Mouse (Mus musculus): ENCODE measurements around the gene Cabp2.
"Not testable (repeated sequence)": the region's sequence is repeated elsewhere in the genome, so short reads cannot be mapped to it uniquely, and the experiment has no call there.

The Cabp2 gene

DNA sequence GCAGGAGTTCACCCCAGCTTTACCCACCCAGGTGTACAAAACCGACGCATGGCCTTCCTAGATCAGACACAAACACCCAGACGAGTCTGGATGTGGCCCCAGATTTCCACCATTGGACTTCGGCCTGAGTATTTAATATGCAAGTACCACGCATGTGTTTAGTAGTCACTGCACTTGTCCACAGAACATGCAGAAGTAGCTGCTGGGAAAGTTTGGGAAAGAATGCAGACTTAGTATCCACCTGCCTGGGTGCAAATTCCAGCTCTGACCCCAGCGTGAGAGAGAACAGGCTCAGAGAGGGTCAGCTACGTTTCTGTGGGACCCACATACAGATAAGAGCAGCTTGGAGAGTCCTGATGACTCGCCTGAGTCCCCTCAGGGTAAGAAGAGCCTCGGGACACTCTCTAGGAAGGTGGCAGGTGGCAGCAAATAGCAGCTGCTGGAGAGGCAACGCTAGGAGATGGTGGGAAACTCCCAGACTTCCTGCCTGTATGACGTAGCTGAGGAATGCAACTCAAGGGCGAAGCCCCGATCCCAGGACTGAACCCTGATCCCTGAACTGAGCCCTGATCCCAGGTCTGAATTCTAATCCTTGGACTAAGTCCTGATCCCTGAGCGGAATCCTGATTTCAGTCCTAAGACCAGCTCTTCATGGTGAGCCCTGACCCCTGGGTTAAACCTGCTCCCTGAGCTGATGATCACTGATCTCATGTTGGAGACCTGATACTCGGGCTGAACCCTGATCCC lies 25.3 kb upstream of the Cabp2 start:
- DNase-seq (ENCODE audit: extremely low read depth, low read depth): no peak

DNA sequence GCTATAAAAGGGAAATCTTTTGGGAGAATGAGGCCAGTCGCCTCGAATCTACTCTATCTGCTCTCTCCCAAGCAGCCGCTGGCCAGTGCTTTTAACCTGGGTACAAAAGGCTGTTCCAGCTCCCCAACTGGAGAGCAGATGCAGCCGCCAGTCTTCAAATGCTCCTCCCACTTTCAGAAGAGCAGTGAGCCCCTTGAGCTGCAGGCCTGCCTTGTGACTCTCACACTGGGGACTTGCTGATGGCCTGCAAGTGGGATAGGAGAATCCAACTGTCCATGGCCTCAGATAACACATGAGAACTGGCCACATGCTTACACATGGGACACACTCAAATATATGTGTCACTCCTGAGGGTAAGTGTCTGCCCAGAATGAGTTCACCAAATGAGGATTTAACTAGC lies 24.7 kb upstream of the Cabp2 start:
- DNase-seq (ENCODE audit: extremely low read depth, low read depth): no peak

DNA sequence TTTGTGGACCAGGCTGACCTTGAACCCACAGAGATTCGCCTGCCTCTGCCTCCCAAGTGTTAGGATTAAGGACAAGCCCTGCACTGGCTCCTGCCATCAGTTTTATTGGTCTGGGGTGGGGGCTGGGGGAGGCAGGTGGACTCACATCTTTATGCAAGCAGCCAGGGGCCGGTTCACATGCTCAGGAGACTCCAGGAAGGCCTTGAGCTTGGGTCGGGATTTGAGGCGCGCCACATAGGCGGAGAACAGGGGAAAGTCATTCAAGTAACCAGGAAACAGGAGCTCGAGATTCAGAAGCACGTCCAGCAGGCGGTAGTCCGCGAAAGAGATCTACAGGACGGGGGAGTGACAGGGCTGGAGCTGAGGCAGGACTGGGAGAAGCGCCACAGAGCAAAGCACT lies 24.0 kb upstream of the Cabp2 start:
- no peak for DNase-seq (ENCODE audit: extremely low read depth, low read depth)

DNA sequence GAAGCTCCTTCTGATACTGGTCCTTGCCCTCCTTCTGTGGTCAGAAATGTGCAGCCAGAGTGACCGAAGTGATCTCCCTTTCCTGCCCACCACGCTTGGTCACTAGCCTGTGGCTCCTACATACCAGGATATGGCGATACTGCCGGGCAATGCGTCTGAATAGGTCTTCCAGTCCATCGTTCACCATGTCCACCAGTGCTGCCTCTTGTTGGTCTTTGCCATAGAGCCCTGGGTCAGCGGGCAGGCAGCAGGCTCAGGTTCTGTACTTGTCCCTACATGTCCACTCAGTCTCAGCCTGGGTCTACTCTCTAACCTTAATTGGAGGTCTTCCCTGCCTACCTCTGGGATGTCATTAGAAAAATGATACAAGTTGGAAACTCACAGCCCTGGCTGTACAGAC lies 23.4 kb upstream of the Cabp2 start:
- no peak for DNase-seq (ENCODE audit: extremely low read depth, low read depth)

DNA sequence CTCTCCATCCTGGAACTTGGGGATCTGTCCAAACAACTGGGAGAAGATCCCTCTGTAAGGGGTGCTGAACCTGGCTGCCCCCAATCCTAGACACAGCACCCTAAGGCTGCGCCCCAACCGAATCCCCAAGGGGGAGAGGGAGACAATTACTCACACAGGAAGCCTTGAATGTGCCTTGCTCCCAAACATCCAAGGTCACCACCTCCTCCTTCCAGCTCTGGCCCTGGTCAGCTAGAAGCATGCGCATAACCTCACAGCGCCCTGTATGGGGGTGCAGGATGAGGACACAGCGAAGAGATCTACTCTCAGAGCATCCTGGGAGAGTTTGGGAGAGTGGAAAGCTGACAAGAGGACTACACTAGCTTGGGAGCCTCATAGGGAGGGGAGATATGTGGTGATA lies 22.8 kb upstream of the Cabp2 start:
- DNase-seq (ENCODE audit: extremely low read depth, low read depth): no peak

DNA sequence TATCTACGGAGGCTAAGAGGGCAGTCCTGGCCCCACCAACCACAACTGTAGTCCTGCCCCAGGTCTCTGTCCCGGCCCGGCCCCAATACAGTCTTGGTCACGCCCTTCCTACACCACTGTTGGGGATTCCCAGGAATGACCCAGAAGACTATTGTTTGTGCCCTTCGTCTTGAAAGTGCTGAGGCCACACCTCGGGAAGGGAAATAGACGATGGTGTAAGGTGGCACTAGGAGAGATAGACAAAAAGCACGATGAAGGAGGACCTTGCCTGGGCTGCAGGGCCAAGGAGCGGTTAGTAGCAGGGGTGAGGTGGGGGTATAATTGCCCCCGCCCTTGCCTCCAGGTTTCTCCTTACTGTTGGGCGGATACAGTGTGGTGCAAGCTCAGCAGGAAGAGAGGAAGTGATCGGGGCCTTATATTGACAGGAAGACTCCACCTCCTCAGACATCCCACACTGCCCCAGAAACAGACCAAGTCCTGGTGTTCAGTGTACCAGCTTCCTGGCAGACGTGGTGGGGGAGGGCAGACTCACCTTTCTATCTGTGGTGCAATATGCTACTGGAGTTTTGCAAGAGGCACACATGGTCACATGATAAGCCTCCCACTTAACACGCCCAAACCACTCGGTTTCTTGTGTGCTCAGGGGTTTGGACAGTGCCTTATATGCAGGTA lies 22.2 kb upstream of the Cabp2 start, which contains the start of gene Gstp3:
TSS of gene Gstp3 (minus strand) at position 501 of the 672 bp plus-strand sequence.
- DNase-seq (ENCODE audit: extremely low read depth, low read depth): no peak

DNA sequence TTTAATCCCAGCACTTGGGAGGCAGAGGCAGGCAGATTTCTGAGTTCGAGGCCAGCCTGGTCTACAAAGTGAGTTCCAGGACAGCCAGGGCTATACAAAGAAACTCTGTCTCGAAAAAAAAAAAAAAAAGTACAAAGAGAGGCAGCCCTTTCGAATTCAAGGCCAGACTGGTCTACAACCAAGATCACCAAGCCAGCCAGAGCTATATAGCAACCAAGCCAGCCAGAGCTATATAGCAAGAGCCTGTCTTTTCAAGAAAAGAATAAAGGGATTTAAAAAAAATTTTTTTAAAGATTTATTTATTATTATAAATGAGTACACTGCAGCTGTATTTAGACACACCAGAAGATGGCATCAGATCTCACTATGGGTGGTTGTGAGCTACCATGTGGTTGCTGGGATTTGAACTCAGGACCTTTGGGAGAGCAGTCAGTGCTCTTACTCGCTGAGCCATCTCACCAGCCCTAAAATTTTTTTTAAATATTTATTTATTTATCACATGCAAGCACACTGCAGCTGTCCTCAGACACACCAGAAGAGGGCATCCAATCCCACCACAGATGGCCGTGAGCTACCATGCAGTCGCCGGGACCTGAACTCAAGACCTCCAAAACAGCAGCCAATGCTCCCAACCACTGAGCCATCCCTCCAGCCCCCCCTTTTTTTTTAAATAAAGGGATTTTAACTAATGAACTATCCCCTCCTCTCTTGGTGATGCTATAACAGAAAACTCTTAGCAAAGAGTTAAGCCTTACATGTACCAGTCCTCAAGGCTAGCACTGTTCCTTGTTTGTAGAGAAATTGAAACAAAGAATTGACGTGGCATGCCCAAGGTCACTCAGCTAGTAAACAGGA lies 21.1 kb upstream of the Cabp2 start:
- not testable (repeated sequence) for DNase-seq (ENCODE audit: extremely low read depth, low read depth)

DNA sequence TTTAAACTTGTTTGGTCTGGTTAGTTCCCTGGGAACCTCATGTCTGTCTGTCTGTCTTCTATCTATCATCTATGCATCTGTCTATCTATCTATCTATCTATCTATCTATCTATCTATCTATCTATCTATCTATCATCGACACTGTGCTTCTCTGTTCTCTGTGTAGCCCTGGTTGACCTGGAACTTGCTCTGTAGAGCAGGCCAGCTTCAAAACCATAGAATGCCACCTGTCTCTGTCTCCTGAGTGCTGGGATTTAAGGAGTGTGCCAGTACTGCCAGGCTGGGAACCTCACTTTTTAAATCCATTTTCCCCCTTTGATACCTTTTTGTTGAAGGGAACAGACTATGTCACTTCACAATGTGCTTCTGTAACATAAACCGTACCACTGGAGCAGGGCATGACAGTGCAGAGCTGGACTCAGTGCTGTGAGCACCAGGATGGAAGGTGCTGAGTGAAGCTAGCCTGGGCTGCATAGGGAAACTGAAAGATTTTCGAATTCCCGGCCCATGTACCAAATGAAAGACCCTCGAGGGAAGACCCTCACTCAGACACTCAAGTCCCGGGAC lies 20.4 kb upstream of the Cabp2 start:
- DNase-seq (ENCODE audit: extremely low read depth, low read depth): no peak

DNA sequence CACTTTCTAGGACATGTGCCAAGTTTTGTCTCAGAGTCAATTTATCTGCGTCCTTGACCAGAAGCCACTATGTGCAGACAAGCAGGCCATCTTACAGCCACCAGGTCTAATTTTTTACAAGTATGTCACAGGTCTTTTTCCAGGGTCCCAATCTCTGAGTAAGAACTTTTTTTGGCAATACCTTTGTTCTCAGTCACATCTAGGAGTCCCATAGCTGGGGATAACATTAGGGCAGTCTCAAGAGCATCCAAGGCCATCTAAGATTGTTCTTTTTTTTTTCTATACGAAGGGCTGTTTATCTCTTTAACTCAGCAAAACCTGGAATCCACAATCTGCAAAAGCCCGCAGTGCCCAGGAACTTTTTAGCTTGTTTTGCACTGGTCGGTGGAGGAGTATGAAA lies 18.0 kb upstream of the Cabp2 start:
- DNase-seq (ENCODE audit: extremely low read depth, low read depth): not testable (repeated sequence)

DNA sequence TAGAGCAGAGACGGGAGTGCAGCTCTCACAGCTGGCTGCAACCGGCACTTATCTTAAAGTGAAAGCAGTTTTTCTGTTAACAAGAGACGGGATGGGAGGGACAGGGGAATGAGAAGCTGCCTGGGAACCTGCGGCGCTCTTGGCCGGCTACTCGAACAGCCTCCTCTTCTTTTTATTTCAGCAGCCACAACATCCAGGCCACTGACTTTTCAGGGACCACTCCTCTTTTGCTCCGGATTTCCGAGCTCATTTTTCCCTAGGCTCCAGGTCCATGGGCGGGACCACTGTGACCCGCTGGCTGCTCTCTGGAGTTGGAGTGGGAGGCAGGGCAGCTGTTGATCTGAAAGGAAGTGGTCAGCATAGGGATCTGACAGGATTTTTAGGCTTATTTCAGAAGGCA lies 16.9 kb upstream of the Cabp2 start:
- DNase-seq (ENCODE audit: extremely low read depth, low read depth): not testable (repeated sequence)

DNA sequence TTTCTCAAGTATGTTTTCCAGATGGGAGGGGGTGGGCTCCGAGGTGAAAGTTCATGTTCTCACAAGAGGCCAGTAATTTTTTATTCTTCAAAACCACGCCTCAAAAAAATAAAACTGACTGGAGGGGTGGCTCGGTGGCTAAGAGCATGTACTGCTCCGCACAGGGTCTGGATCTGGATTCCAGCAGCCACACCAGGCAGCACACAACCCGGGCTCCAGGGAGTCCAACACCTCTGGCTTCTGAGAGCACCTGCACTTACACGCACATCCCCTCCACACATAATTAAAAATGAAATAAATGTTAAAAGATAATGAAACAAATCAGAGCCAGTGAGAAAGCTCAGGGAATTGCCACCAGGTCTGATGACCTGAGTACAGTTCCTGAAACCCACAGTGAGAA lies 15.1 kb upstream of the Cabp2 start:
- no peak for DNase-seq (ENCODE audit: extremely low read depth, low read depth)

DNA sequence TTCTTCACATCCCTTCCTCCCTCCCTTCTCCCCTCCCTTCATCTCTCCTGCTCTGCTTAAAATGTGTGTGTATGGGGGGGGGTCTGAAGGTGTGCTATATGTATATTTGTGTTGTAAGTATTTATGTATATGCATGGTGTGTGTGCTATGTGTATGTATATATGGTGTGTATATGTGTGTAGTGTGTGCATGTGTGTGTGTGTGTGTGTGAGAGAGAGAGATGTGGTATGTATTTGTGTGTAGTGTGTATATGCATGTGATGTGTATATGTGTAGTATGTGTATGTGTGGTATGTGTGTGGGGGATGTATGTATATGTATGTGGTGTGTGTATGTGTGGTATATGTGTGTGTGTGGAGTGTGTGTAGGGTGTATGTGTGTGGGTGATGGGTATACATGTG lies 14.5 kb upstream of the Cabp2 start:
- DNase-seq (ENCODE audit: extremely low read depth, low read depth): no peak

DNA sequence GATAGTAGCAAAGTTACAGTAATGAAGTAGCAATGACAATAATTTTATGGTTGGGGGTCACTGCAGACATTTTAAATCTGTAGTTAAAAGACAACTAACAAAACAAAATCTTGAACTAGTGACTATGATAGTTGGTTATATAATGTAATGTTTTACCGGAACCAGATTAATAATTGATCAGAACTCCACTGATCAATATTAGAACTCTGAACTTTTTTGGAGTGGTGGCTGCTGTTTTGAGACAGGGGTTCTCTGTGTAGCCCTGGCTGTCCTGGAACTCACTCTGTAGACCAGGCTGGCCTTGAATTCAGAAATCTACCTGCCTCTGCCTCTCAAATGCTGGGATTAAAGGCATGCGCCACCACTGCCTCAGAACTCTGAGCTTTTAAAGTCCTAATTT lies 13.1 kb upstream of the Cabp2 start:
- not testable (repeated sequence) for DNase-seq (ENCODE audit: extremely low read depth, low read depth)

DNA sequence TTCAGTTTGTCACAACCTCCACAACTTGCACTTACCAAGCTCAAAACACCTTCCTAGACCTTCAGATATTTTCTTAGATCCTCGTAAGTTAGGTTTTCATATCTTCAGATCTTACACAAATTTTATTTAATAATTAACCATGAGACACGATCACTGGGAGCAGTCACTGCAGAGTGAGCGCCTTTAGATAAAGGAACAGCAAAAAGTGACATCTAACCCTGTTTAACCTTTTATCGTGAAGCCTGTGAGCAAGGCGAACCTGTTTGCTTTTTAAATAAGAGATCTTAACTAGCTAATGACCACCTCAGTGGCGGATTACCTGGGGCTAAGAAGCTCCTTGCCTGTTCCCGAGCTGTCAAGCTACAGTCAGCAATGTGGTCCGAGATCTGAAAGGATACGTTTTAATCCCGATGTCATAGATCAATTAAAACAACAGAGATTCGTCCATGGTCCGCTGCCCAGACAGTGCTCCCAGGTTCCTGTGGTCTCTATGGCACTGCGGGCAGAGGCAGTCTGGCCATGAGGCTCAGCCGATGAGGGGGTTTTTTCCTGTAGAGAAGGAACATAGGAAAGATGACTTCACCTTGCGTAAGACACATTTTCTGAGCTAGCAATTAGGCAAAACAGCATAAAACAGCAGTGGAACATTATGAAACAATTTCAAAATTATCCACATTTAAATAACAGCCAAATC lies 12.5 kb upstream of the Cabp2 start:
- no peak for DNase-seq (ENCODE audit: extremely low read depth, low read depth)

DNA sequence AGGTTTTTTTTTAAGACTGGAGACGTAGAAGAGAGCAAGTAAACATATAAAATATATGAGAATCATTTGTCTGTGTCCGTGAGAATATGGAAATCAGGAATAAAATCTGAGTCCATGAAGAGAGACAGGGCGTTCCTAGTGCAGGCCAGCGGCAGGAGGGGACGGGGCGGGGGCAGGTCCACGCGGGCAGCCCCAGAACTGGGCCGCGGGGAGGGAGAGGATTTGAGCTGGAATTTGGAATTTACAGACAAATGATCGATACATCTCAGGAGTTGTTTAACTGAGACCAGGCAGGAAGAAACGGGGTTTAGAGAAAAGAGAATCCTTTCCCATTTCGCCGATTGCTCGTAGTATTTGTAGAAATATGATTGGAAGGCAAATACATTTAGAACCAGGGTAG lies 11.1 kb upstream of the Cabp2 start:
- no peak for DNase-seq (ENCODE audit: extremely low read depth, low read depth)

DNA sequence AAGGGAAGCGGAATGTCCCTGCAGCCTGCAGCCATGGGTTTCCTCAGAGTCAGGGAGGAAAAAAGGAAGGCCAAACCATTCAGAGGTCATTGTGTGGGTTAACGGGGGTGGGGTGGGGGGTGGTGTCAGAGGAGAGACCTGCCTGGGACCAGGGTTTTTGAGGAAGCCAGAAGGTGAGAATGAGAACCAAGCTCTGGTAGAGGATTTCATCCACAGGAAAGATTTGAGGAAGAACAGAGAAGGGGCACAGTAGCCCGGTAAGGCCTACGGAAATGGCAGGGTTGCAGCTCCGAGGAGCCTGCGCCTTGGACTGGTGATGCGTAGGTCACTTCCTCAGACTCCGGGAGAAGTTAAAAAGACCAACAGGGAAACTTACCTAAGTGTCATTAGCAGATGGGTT lies 10.6 kb upstream of the Cabp2 start:
- DNase-seq (ENCODE audit: extremely low read depth, low read depth): no peak

DNA sequence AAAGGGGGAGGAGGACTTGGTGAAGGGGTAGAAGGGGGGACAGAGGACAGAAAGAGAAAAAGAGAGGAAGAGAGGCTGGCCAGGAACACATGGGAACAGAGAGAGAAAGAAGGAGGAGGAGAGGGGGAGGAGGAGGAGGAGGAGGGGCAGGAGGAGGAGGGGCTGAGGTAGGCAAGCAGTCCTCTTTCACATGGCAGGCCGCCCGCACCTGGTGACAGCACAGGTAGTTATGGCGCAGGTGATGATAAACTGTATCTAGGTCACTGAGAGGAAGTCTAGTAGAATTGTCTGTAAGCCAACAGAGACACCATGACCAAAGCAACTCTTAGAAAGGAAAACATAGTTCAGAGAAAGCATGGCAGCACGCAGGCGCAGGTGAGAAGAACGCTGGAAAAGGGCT lies 10.0 kb upstream of the Cabp2 start:
- no peak for DNase-seq (ENCODE audit: extremely low read depth, low read depth)

DNA sequence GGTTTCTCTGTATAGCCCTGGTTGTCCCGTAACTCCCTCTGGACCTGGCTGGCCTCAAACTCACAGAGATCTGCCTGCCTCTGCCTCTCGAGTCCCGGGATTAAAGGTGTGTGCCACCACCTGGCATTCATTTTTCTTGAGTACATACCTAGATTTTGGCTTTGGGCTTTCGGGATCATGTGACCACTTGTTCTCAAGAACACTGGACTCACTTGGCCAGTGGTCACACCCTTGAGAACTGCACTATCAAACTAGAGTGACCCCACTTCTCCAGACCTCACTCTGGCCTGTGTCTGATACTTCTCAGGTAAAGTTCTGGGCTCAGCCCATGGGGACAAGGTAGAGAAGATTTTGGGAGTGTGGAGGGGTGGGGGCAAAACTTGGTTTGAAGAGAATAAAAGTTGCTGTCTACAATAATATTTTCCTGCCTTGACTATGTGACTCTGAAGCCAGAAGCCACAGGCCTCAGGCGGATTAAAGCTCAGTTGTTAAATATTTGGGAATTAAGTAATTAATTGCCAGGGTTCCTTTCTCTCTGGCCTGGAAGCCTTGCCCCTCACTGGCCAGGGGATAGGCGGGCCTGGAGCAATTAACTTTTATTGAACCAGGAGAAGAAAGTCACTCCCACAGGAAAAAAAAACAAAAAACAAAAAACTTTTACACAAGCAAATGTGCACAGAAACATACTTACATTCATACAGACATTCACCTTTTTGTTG lies 8.5 kb upstream of the Cabp2 start:
- no peak for DNase-seq (ENCODE audit: extremely low read depth, low read depth)

DNA sequence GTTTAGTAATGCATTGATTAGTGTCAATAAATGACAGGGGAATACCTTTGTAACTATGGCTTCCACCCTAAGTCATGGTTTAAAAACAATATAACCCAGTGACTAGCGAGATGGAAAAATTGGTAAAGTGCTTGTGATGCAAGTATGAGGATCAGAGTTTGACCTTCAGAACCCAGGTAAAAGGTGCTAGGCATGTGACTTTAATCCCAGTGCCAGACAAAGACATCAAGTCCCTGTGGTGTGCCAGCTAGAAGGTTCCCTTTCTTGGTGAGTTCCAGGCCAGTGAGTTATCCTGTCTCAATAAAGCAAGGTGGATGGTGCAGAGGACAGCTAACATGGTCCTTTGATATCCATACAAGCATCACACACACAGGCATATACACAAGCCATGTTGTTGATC lies 5.8 kb upstream of the Cabp2 start:
- DNase-seq (ENCODE audit: extremely low read depth, low read depth): no peak

DNA sequence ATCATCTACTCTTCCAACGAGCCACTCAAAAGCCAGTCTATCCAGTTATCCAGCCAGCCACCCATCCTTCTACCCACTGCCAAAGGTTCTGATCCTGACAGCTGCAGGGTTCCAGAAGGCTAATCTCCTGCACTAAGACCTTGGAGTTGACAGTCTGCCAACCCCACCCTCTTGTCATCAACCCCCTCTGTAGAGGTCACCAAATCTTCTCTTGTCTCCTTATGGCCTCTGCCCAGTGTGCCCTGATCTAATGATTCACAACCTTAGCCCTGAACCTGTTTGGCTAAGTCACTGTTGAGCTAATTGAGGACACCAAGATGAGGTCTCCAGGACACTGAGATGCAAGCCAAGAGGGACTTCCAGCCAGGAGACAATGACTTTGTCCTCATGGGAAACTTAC lies 1.8 kb upstream of the Cabp2 start:
- no peak for DNase-seq (ENCODE audit: extremely low read depth, low read depth)

Measured in MEL-GATA-1-ER (cell line).